ENCODE assay signal across 27 mouse cellular contexts in the genomic region with DNA sequence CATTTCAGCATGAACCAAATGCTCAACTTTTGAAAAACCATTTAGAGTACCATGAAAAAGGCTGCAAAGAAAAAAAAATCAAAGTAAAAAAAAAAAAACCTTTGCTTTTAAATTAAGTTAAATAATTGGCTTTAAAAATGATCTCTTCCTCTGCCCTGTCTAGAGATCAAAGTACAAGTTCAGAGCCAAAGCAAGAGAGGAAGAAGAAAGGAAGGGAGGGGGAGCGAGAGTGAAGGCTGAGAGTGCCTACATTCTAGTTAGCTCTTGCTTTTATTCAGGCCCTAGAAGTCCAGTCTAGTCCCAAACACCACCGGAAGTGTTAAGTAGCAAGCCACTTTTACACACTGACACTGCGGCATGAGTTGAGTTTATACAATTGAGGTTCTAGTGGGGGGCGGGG.
DNase-seq lines count a peak whose midpoint lies in the region; ATAC-seq and TF ChIP-seq lines count a peak whose summit lies in the region.
"Had no signal": no experiment of that assay in that cellular context is flagged by ENCODE, and none has a peak within 500 bp of the region (broad histone marks: within the 10 kb centered on the region; RNA-seq: fewer than 3 reads in every experiment).

No protein-coding gene starts in this region.

- WGBS in midbrain, embryonic 14.5 days: 65% methylated on average over 4 of the region's 4 CpGs
- WGBS in midbrain, embryonic 11.5 days: 78% methylated on average over 4 of the region's 4 CpGs
- 72% methylated on average over 4 of the region's 4 CpGs for WGBS in olfactory bulb, adult 2 months

- H3K4me1 ChIP-seq in midbrain, embryonic 14.5 days (ENCODE audit: control insufficient read depth, insufficient read depth, low read length): peaks cover 11% of the 10 kb centered on the region
- no peaks in the 10 kb centered on the region for H3K4me1 ChIP-seq in midbrain, embryonic 11.5 days (ENCODE audit: control insufficient read depth, insufficient read depth, low read length)
- H3K4me1 ChIP-seq in olfactory bulb, adult 2 months (ENCODE audit: control insufficient read depth, insufficient read depth, low read length): peaks cover 17% of the 10 kb centered on the region
- H3K4me1 ChIP-seq: embryonic facial prominence, embryonic 12.5 days; embryonic facial prominence, embryonic 15.5 days; forebrain, embryonic 13.5 days; heart, embryonic 13.5 days; hindbrain, embryonic 12.5 days; intestine, embryonic 15.5 days had no signal

- H3K9ac ChIP-seq in midbrain, embryonic 14.5 days (replicated peaks; ENCODE audit: low read length): no peak overlapping the region
- H3K9ac ChIP-seq in midbrain, embryonic 11.5 days (ENCODE audit: low read length): no peak overlapping the region
- H3K9ac ChIP-seq: embryonic facial prominence, embryonic 12.5 days; embryonic facial prominence, embryonic 15.5 days; forebrain, embryonic 13.5 days; heart, embryonic 13.5 days; hindbrain, embryonic 12.5 days; hindbrain, embryonic 15.5 days; intestine, embryonic 15.5 days had no signal

- H3K9me3 ChIP-seq in midbrain, embryonic 14.5 days (ENCODE audit: control insufficient read depth, low read length): no peaks in the 10 kb centered on the region
- H3K9me3 ChIP-seq in midbrain, embryonic 11.5 days (ENCODE audit: control insufficient read depth, low read length): no peaks in the 10 kb centered on the region
- H3K9me3 ChIP-seq: embryonic facial prominence, embryonic 12.5 days; embryonic facial prominence, embryonic 15.5 days; forebrain, embryonic 13.5 days; G1E; heart, embryonic 10.5 days; heart, embryonic 13.5 days; hindbrain, embryonic 12.5 days; hindbrain, embryonic 15.5 days; intestine, embryonic 15.5 days had no signal

- H3K4me2 ChIP-seq in midbrain, embryonic 14.5 days (ENCODE audit: low read length): no peak overlapping the region
- no peak overlapping the region for H3K4me2 ChIP-seq in midbrain, embryonic 11.5 days
- H3K4me2 ChIP-seq: embryonic facial prominence, embryonic 12.5 days; embryonic facial prominence, embryonic 15.5 days; forebrain, embryonic 13.5 days; heart, embryonic 13.5 days; hindbrain, embryonic 12.5 days; hindbrain, embryonic 15.5 days; intestine, embryonic 15.5 days had no signal

- H3K27ac ChIP-seq in midbrain, embryonic 14.5 days (replicated peaks; ENCODE audit: low read depth, low read length): 0 out of 2 replicates have a peak overlapping the region, but pooled peaks have one; percentile 8
- no peak overlapping the region for H3K27ac ChIP-seq in midbrain, embryonic 11.5 days (ENCODE audit: low read depth, low read length)
- peak overlapping the region; percentile 84 for H3K27ac ChIP-seq in olfactory bulb, adult 2 months (ENCODE audit: insufficient read depth, low read depth, low read length)
- H3K27ac ChIP-seq: embryonic facial prominence, embryonic 12.5 days; embryonic facial prominence, embryonic 15.5 days; forebrain, embryonic 13.5 days; heart, adult 2 months; heart, embryonic 10.5 days; heart, embryonic 13.5 days; hindbrain, embryonic 12.5 days; intestine, embryonic 15.5 days had no signal

- no peak overlapping the region for H3K4me3 ChIP-seq in midbrain, embryonic 14.5 days (replicated peaks; ENCODE audit: low read depth, low read length)
- H3K4me3 ChIP-seq in midbrain, embryonic 11.5 days (ENCODE audit: low read depth, low read length): no peak overlapping the region
- H3K4me3 ChIP-seq in olfactory bulb, adult 2 months (ENCODE audit: insufficient read depth, low read depth, low read length): no peak overlapping the region
- H3K4me3 ChIP-seq: embryonic facial prominence, embryonic 12.5 days; embryonic facial prominence, embryonic 15.5 days; forebrain, embryonic 13.5 days; heart, adult 2 months; heart, embryonic 10.5 days; heart, embryonic 13.5 days; hindbrain, embryonic 12.5 days; hindbrain, embryonic 15.5 days; intestine, embryonic 15.5 days had no signal

- no peak for ATAC-seq in midbrain, embryonic 14.5 days (ENCODE audit: low FRiP score, low TSS enrichment)
- ATAC-seq in midbrain, embryonic 11.5 days (ENCODE audit: low FRiP score): no peak
- ATAC-seq in CD4-positive, CD25-positive, alpha-beta regulatory T cell, adult 4 months: peak; percentile 75
- ATAC-seq: forebrain, embryonic 13.5 days; forebrain, embryonic 16.5 days; intestine, embryonic 15.5 days; Patski had no signal

- no peak for DNase-seq in midbrain, embryonic 14.5 days
- no peak for DNase-seq in midbrain, embryonic 11.5 days (ENCODE audit: low spot score, missing footprints)
- peak; percentile 23 for DNase-seq in CD4-positive, CD25-positive, alpha-beta regulatory T cell, adult 2 months (ENCODE audit: low read depth, low spot score)
- DNase-seq in gastrocnemius, adult 18-20 months (ENCODE audit: low spot score): no peak
- DNase-seq: adrenal gland, adult 2 months; adrenal gland, postnatal 14 days; cerebellum, adult 11 months; cerebellum, adult 2 months; cerebellum, adult 9-11 months; cerebellum, postnatal 25 days; gastrocnemius, postnatal 25 days; heart, adult 2 months; heart, postnatal 14 days had no signal

- TF ChIP-seq POLR2A in olfactory bulb, adult 2 months (IDR thresholded peaks at IDR 0.05; ENCODE audit: insufficient read depth, low read depth, low read length): no peak

- no peaks in the 10 kb centered on the region for H3K36me3 ChIP-seq in midbrain, embryonic 14.5 days (ENCODE audit: control insufficient read depth, insufficient read depth, low read length)
- no peaks in the 10 kb centered on the region for H3K36me3 ChIP-seq in midbrain, embryonic 11.5 days (ENCODE audit: control insufficient read depth, insufficient read depth, low read length)
- H3K36me3 ChIP-seq: embryonic facial prominence, embryonic 12.5 days; embryonic facial prominence, embryonic 15.5 days; G1E; heart, embryonic 10.5 days; heart, embryonic 13.5 days; hindbrain, embryonic 12.5 days; hindbrain, embryonic 15.5 days; intestine, embryonic 15.5 days had no signal

- no peak for TF ChIP-seq CTCF in olfactory bulb, adult 2 months (IDR thresholded peaks at IDR 0.05; ENCODE audit: insufficient read depth, low read depth, low read length)

- H3K27me3 ChIP-seq in midbrain, embryonic 14.5 days (ENCODE audit: control insufficient read depth, insufficient read depth, low read length): no peaks in the 10 kb centered on the region
- no peaks in the 10 kb centered on the region for H3K27me3 ChIP-seq in midbrain, embryonic 11.5 days (ENCODE audit: control insufficient read depth, insufficient read depth, low read length)
- H3K27me3 ChIP-seq: CH12.LX; embryonic facial prominence, embryonic 12.5 days; embryonic facial prominence, embryonic 15.5 days; forebrain, embryonic 13.5 days; hindbrain, embryonic 15.5 days; intestine, embryonic 15.5 days; Patski had no signal
